Mouse (Mus musculus): ENCODE results near the gene Dgki.

DNA sequence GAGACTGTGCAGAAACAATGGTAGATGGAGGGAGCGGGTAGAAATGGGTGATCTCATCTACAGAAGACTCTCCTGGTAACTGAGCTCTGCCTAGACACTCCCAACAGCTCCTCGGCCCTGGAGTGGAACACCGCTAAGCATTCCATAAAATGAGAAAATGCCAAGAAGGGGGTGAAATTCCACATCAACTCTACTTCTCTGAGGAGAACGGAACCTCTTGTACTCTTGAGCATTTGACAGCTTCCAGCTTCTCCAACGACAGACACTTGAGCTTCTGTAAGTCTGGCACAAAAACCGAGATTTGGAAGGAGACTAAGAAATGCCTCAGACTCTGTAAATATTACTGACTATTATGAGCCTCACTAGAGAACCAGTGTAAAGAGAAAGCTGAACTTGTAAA lies 31.4 kb downstream of the Dgki start:
- TF ChIP-seq CTCF (IDR thresholded peaks at IDR 0.05) (no peak), POLR2A (IDR thresholded peaks at IDR 0.05; ENCODE audit: insufficient read depth, low read depth, low read length) (no peak), EP300 (IDR thresholded peaks at IDR 0.05; ENCODE audit: insufficient read depth, low read depth, low read length) (no peak)
